Mouse (Mus musculus) heart, adult 2 months (tissue): ENCODE data around the gene Hgfac. TPM values are rescaled to one million over a fixed set of nuclear protein-coding genes. Genes with fewer than 3 reads are reported as not detected.

Experiments
- DNase-seq, 2 experiments: peaks; one replicate each; pipeline ENCODE4 v3.0.0; 2021
- H3K27ac ChIP-seq: fragments of 200-600 bp; 2 replicates; pipeline ENCODE4 v1.8.1; 2022
- H3K27me3 ChIP-seq: fragments of 200-500 bp; 2 replicates; pipeline ENCODE4 v1.6.1; 2012; ENCODE audit warnings: mild to moderate bottlenecking, low read length, inconsistent platforms, mixed read lengths; ENCODE audit not compliant: control insufficient read depth, insufficient read depth
- H3K36me3 ChIP-seq: fragments of 200-500 bp; 2 replicates; pipeline ENCODE4 v1.6.1; 2012; ENCODE audit warnings: low read length, inconsistent platforms; ENCODE audit not compliant: control insufficient read depth, insufficient read depth
- H3K4me1 ChIP-seq: fragments of 200-500 bp; 2 replicates; pipeline ENCODE4 v1.6.1; 2011; ENCODE audit warnings: low read length; ENCODE audit not compliant: control insufficient read depth, insufficient read depth
- H3K4me3 ChIP-seq: fragments of 200-600 bp; 2 replicates; pipeline ENCODE4 v1.8.1; 2022
- H3K79me2 ChIP-seq: fragments of 200-500 bp; replicated peaks from 2 replicates; pipeline ENCODE4 v1.6.1; 2012; ENCODE audit warnings: mild to moderate bottlenecking, inconsistent platforms, low read length, moderate library complexity, mixed read lengths; ENCODE audit not compliant: control insufficient read depth, insufficient read depth
- H3K9ac ChIP-seq: fragments of 200-500 bp; 2 replicates; pipeline ENCODE4 v1.6.1; 2012; ENCODE audit warnings: low read depth, mild to moderate bottlenecking, control low read depth, inconsistent platforms, low read length, mixed read lengths
- CTCF ChIP-seq: fragments of 200-600 bp; IDR thresholded peaks from 2 replicates; pipeline ENCODE4 v1.8.1; 2022; ENCODE audit warnings: antibody characterized with exemption, mild to moderate bottlenecking, moderate library complexity
- EP300 ChIP-seq: fragments of 200-500 bp; IDR thresholded peaks from 2 replicates; pipeline ENCODE4 v1.6.1; 2011; ENCODE audit warnings: low read depth, low read length, control low read depth; ENCODE audit not compliant: insufficient read depth
- POLR2A ChIP-seq: fragments of 200-500 bp; IDR thresholded peaks from 2 replicates; pipeline ENCODE4 v1.6.1; 2011; ENCODE audit warnings: mild to moderate bottlenecking, low read depth, low read length, control low read depth; ENCODE audit not compliant: insufficient read depth
- WGBS: fragments of 180-500 bp; shearing (Covaris S2); methylation state at CpG from one replicate; pipeline ENCODE4 v1.1.7; 2018; 5-methylcytosine and 5-hydroxymethylcytosine counted together
- intact Hi-C: fragments of 180-260 bp; cut with DNase I; formaldehyde crosslinking; loops from one replicate; pipeline ENCODE4 v1.15.1; 2025
- polyA plus RNA-seq: library from polyadenylated mRNA; depleted of rRNA; stranded (reverse); fragments of >200 nt; gene quantifications from 2 replicates; pipeline ENCODE4 v1.2.3, GENCODE M21; 2012
- total RNA-seq, 2 experiments: library from RNA; stranded (reverse); gene quantifications; 2 replicates each; pipeline ENCODE4 v1.2.3; 2021

Gene Hgfac
- total and polyA plus RNA-seq, 3 experiments: 0.47 to 1.3 (median 0.96) TPM

DNA sequence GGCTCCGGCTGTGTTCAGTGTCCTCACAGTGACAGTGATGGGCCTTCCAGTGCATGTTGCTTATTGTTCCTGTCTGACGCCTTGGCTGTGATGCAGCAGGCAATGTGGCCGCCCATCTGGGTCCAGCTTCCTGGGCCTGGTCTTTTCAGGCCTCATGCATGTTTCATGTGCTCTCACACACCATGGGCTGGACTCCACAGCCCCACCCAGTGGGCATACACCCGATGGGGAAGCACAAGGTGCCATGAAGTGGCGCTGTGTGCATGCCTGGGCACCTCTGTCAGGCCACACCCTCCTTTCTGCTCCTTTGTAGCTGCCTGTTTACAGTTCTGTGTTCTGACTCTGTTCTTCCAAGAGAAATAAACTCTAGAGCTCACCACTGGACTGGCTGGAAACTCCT is 8.2 kb upstream of the Hgfac start:
- H3K4me1 ChIP-seq: peaks cover 18% of the 10 kb centered on the region
- peak; percentile 39 for TF ChIP-seq CTCF
- no peak for TF ChIP-seq EP300
- H3K79me2 ChIP-seq: no peaks in the 10 kb centered on the region
- no peaks in the 10 kb centered on the region for H3K27me3 ChIP-seq
- DNase-seq: no peak
- H3K4me3 ChIP-seq: no peak overlapping the region
- intact Hi-C loops: no loop called here
- no peaks in the 10 kb centered on the region for H3K36me3 ChIP-seq
- WGBS: 64% methylated on average over 5 of the region's 5 CpGs
- H3K9ac ChIP-seq: no peak overlapping the region
- no peak overlapping the region for H3K27ac ChIP-seq

DNA sequence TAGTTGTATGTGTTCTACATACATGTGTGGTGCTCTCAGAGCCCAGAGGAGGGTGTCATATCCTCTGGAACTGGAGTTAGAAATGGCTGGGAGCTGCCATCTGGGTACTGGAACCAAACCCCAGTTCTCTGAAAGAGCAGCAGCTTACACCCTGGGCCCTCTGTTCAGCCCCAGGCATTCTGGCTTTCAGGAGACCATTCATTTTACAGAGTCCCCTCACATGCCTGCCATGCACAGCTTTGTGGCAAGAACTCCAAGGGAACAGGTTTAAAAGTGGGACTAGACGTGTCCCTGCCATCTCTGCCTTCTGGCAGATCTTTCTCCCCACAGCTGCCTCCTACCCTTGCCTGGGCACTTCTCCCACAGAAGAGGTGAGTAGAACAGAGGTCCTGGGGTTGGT is 7.7 kb upstream of the Hgfac start:
- WGBS: 77% methylated on average over 1 of the region's 1 CpGs
- peaks cover 18% of the 10 kb centered on the region for H3K4me1 ChIP-seq
- peak overlapping the region; percentile 74; the same call in 1 of the 2 replicates for H3K27ac ChIP-seq
- no peaks in the 10 kb centered on the region for H3K79me2 ChIP-seq
- no peak for DNase-seq
- H3K4me3 ChIP-seq: no peak overlapping the region
- no peak for TF ChIP-seq CTCF
- no peak for TF ChIP-seq POLR2A
- TF ChIP-seq EP300: no peak
- intact Hi-C loops: no loop called here
- no peaks in the 10 kb centered on the region for H3K36me3 ChIP-seq
- no peak overlapping the region for H3K9ac ChIP-seq
- H3K27me3 ChIP-seq: no peaks in the 10 kb centered on the region

DNA sequence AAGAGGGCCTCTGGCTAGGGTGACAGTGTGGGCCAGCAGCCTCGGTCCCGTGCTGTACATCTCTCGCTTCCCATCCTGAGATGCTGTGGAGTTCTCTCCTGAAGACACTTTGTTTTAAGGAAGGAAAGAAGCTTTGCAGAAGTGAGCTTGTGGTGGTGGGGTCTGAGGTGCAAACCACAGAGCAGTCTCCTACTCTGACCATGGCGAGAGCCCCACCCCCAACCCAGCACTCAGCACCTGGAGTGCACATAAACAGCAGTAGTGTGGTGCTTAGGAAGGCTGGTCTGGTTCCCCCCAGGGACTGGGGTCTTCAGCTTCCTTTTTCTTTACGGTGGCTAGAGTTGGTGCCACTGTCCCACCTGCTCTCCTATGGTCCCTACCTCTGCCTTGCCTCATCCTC is 6.2 kb upstream of the Hgfac start:
- no peaks in the 10 kb centered on the region for H3K36me3 ChIP-seq
- peak overlapping the region; percentile 74 for H3K27ac ChIP-seq
- no peak for DNase-seq
- intact Hi-C loops: no loop called here
- 55% methylated on average over 5 of the region's 5 CpGs for WGBS
- H3K27me3 ChIP-seq: no peaks in the 10 kb centered on the region
- TF ChIP-seq CTCF (no peak), EP300 (no peak), POLR2A (no peak)
- H3K79me2 ChIP-seq: no peaks in the 10 kb centered on the region
- H3K4me1 ChIP-seq: peaks cover 11% of the 10 kb centered on the region
- no peak overlapping the region for H3K4me3 ChIP-seq
- no peak overlapping the region for H3K9ac ChIP-seq

DNA sequence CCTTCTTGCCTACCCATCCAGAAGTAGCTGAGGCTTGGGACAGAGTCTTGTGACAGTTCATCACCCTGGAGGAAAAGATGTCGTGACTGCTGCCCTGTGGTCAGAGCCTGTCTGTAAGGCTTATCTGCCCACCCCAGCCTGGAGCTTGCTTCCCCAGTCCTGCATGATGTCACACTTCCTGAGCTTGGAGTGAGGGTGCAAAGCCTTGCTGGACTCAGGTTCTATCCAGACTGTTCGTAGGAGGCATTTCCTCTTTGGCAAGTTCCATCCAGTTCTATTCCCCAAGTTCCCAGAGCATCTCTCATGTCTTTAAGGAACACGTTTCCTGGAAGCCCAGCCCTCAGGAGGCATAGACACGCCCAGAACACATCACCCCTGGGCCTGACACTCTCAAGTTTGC is 5.5 kb upstream of the Hgfac start:
- intact Hi-C loops: no loop called here
- Histone ChIP-seq H3K27me3 (no peaks in the 10 kb centered on the region), H3K4me1 (peaks cover 11% of the 10 kb centered on the region), H3K27ac (peak overlapping the region; percentile 74), H3K36me3 (no peaks in the 10 kb centered on the region), H3K4me3 (no peak overlapping the region), H3K79me2 (no peaks in the 10 kb centered on the region), H3K9ac (no peak overlapping the region)
- TF ChIP-seq EP300: peak; percentile 66
- TF ChIP-seq CTCF: no peak
- TF ChIP-seq POLR2A: peak; percentile 54; the same call in 1 of the 2 replicates
- WGBS: 34% methylated on average over 4 of the region's 4 CpGs
- DNase-seq: peak; percentile 42 to 56

DNA sequence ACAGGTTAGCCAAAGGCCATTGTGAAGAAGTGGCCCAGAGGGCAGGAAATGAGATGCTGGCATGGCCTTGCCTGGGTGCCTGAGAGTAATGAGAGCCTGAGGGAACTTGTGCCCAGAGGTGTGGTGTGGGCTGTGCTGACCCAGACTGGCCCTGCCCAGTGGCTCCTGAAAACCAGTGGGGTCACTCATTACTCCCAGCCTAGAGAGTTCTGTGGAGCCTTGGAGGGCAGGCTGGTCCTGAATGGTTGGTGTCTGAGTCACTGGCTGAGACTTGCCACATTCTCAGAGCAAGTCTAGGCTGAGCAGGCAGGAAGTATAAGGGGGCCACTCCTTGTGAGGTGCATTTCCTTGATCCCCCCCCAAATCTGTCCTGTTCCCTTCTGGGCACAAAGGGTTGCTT is 3.9 kb upstream of the Hgfac start:
- intact Hi-C loops: no loop called here
- TF ChIP-seq POLR2A: no peak
- TF ChIP-seq CTCF: no peak
- no peak for TF ChIP-seq EP300
- Histone ChIP-seq H3K4me3 (no peak overlapping the region), H3K79me2 (no peaks in the 10 kb centered on the region), H3K36me3 (no peaks in the 10 kb centered on the region), H3K4me1 (peaks cover 11% of the 10 kb centered on the region), H3K9ac (no peak overlapping the region), H3K27me3 (no peaks in the 10 kb centered on the region), H3K27ac (peak overlapping the region; percentile 56)
- no peak for DNase-seq

DNA sequence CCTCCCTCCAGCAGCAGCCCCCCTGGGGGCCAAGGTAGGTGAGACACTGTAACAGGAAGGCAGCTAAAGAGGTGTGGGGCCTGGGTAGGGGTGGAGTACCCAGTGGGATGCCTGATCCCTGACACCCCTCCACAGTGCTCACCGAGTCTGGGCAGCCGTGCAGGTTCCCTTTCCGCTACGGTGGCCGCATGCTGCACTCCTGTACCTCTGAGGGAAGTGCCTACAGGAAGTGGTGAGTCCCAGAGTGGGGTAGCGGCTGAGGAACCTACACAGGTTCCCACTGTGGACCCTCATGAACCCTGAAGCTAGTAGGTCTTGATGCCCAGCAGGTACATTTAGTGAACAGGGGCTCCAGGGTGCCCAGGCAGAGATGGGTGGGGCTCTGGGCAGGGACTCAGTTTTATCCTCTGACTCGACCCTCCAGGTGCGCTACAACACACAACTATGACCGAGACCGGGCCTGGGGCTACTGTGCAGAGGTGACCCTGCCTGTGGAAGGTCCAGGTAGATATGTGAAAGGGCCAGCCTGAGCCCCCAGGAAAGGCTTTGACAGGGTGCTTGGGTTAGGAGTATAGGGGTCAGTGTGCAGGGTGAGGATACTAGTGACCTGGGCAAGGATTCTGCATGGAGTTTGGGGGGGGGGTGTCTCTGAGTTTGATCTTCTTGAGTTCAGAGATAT is 1.3 kb downstream of the Hgfac start:
- no peak overlapping the region for H3K27ac ChIP-seq
- intact Hi-C loops: loop anchor here (1.0 to 10.0 kb wide), 3 partner anchors 56 to 378 kb away; partner anchors contain the start of genes Grk4 and Nop14
- no peaks in the 10 kb centered on the region for H3K36me3 ChIP-seq
- WGBS: 69% methylated on average over 10 of the region's 10 CpGs
- H3K4me1 ChIP-seq: no peaks in the 10 kb centered on the region; the same call in 1 of the 2 replicates
- no peak for DNase-seq
- no peaks in the 10 kb centered on the region for H3K79me2 ChIP-seq
- no peaks in the 10 kb centered on the region for H3K27me3 ChIP-seq
- TF ChIP-seq CTCF (no peak), POLR2A (no peak), EP300 (no peak)
- H3K9ac ChIP-seq: no peak overlapping the region
- H3K4me3 ChIP-seq: no peak overlapping the region
